Mouse (Mus musculus): ENCODE measurements around the gene Msl1.

The Msl1 gene

DNA sequence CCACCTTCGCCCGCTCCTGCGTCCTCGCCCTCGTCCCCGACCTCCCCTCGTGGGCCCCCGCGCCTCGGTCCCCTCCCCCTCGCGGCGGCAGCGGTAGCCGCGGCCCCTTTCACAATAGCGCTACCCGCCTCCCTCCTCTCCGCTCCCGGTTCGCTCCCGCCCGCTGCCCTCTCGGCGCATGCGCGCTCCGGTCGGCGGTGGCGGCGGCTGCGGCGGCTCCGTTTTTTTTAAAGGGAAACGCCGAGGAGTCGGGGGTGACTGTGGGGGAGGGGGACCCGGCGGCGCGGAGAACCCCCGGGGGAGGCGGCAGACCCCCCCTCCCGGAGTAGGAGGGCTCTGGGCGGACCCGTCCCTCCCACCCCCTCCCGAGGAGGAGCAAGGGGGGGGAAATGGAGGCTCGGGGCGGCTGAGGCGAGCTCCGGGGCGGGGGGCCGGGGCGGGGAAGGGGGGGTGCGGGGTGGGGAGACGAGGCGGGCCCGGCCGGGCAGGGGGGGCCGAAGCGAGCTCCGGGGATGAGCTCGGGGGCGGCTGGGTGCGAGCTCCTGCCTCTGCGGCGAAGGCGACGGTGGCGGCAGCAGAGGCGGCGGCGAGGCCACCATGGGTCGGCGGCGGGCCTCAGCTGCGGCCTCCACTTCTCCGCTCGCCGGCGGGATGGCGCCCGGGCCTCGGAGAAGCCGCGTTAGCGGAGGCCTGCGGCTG, at the start of gene Msl1:
Gene Msl1, plus strand, starts transcription at position 502 of the 699 bp plus-strand sequence.
- DNase-seq, result peak; percentile 90

DNA sequence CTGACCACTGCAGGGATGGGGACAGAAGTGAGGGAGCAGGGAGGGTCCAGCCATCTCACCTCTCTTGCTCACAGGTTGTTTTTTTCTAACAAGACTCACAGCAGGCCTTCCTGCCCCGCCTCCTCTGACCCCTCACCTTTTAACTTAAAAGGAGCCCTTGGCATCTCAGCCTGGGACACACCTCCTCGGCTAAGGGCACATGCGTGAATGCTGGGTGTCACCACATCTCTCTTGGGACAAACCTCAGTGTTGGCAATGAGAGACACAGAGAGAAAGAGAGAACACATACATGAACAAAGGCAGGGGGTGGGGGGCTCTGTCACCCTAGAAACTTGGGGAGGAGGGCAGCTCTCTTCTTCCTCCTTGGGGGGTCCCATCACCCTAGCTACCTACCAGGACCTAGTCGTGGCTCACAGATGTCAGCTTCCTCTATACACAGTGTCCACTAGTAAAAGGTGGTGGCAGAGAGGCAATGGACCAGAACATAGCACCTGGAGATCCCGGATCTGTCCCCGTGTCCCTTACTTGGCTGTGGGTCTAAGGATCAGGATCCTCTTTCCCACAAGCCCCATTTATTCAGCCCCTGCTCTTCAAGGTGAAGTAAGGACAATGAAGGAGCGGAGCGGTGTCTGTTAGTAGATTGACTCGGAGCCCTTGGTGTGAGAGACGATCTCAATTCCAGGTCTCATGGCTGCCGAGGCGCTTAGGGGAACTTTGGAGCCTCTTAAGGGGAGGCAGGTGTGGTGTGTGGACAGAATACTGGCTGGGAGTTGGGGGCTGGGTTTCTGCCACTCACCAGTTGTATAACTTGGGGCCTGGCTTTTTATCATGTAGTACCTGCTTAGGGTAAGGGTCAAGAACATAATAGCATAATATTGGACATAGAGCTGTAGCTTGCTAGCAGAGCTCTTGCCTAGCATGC, 49.1 kb upstream of the Msl1 start:
- DNase-seq, result no peak

DNA sequence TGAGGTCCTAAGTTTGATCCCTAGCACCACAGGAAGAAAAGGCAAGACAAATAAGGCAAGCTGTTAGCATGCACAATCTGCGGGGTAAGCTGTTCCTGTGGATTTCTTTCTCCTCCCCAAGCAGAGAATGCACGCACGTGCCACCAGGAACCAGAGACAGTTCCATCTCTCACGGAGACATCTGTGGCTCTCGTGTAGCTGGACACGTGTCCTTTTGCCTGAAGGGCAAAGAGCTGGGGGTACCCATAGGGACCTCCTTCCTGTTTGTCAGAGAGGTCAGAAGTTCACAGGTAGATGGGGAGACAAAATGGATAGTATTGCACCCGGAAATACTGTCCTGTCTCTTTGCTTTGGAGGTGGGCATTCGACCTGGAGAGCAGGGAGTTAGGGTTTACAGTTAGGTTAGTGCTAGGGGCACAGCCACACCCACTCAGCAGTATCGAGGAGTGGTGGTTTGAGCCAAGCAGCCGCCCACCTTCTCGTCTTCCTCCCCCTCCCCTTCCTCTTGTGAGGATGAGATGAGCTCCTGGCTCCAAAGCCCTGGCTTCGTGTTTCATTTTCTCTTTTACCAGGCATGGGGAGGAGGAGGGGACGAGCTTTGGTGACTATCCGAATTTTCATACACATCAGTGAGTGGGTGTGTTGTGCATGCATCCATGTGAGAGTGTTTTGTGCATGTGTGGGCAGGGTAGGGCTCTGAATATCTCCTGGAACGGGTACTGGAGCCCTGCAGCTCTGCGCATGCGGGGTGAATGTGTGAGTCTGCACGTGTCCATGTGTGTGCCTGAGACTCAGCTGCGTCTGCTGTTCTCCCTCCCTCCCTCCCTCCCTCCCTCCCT, 48.2 kb upstream of the Msl1 start:
- DNase-seq, result peak; percentile 80

DNA sequence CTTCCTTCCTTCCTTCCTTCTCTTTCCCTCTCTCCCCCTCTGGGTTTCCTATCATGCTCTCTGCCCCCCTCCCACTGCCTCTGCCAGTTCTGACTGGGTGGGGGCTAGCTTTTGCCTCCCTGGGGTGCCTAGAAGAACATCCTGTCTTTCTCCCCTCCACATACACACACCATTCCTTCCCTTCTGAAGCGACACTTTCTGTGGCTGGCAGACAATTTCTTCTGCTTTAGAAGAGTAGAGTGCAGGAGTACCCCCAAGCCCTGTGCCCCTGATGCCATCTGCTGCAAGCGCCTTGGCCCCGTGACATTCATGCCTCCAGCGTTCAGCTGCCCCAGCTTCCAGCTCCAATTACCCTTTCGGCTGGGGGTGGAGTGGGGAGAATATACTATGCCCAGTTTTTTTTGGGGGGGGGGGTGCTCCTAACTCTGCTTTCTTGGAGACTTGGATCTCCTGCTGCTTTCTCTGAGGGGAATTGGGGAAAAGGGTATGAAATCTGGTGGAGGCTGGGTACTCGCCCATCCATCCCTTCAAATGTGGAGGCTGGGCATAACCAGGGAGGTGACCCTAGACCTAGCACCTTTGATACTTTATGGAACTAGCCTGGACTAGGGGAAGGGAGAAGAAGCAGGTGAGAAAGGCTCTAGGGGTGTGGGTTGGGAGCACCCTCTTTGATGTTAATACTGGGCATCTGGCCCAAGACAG, 47.4 kb upstream of the Msl1 start:
- peak; percentile 41 for DNase-seq

DNA sequence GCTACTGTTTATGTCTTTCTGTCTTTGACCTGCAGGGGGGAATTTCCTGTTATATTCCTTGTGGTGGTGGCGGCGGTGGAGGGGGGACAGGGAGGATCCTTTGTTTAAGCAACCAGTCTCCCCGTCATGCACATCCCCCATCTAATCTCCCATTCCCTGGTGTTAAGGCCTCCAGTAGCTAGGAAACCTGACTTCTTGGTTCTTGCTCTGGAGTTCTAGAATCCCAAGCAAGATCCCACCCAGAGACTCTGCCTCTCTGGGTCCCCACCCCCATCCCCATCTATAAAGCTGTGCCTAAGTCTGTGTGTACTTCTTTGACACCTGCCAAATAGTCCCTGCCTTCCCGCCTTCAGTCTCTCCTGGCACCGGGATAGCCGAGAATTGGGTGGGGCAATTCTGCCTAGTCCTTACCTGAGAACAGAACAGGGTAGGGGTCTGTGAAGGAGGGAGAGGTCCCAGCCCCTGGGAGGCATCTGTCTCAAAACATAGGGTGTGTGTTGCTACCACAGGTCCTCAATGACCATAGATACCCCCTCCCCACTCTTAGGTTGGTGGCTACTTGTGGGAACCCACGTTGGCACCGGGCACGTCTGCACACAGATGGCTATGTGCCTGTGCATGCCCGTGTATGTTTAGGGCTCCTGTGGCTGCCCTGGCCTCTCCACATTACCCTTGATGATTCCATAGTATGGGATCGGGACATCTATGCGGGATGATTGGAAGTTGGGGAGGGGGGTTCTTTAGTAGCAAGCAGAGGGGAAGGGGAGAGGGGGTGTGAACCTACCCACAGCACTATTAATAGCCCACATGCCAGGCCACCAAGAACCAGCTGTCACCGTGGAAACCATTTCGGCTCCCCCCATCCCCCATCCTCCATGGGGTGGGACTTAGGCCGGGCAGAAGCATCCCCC, 46.6 kb upstream of the Msl1 start:
- DNase-seq, result no peak

DNA sequence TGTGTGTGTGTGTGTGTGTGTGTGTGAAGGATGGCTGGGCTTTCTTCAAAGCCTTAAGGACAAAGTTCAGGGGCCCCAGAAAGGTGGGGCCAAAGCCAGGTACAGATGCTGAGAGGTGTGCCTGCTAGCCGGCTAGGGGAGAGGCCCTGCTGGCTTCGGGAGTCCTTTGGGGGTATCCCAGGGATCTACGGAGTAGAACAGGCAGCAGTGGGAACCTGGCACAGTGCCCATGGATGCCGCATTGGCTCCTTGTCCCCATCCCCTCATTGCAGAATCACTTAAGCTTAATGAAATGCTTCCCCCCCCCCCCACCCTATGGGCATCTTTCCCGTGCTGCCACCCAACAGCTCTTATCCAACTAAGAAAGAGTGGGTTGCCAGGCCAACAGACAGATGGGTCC, 45.6 kb upstream of the Msl1 start:
- DNase-seq, result no peak

DNA sequence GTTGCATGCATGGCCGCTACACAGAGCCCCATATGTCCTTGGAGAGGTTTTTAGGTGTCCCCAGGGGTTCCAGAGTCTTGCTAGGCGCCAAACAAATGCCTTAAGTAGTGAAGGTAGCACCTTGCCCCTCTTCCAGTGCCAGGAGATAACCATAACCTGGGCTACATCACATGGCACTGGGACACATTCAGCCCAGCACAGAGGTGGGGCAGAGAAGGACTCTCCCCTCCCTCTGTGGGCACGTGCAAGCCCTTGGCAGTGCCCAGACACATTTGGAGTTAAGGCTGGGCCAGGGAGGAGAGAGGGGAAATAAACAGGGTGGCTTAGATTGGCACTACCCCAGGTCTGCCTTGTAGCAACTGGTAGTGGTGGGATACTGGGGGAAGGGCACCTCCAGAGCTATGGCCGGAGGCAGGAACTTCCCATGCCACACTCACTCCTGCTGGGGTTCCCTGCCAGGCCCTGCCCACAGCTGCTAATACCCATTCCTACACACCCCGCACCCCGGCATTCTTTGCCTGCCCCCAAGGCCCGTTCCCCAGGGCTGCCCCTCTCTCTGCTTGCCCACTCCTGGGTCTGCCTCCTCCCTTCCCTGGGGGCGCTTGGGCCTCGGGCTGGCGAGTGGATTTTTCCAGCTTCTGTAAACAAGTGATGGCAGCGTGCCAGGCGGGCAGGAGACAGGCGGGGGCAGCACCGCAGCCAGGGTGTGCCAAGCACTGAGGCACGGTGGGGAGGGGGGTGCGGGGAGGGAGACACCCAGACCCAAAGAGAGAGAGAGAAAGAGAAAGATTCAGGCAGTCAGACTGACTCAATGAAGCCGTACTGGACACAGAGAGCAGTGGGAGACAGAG, 44.7 kb upstream of the Msl1 start:
- no peak for DNase-seq

DNA sequence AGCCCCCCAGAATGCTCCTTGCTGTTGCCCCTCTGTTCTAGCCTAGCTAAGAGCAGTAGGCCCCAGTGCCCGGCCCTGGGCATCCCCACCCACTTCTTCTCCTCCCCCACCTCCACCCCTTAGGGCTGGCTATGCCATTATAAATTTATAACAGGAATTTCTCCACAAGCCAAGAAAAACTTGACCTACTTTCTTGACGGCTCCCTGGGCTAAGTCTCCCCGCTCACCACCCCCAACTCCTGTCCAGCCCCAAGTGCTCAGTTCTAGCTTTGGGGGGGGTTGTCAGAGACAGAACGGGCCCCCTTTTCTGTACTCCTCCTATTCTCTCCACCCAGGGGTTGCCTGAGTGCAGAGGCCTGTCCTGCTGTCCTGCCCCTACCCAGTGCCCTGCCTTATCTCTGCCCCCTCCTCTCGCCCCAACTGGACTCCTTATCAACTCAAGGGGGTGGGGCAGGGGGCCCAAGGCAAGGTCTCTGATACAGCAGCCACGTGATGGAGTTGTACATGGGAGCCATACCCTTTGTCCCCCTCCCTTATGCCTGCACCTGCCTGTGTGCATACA, 44.0 kb upstream of the Msl1 start:
- no peak for DNase-seq

DNA sequence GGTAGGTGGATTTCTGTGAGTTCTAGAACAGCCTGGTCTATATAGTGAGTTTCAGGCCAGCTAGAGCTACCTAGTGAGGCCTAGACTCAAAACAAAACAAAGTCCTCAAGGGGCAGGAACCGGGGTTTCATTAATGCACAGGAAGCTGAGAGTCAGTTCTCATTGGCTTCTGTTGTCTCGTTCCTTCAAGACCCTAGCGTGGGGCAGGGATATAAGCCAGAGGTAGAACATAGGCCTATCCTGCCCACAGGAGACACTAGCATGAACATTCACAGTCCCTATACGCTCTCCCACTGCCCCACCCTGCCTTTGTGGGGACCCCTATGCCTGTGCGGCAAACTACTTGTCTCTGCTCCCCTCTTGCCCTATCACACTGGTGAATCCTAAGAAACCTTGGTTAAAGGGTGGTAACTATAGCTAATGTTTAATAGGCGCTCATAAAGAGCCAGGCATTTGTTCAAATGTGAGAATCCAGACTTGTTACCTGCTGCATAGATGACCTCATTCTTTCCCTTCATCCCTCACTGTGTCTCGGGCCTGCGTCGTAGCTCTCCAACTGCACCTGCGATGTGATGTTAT, 42.7 kb upstream of the Msl1 start:
- DNase-seq, result no peak

DNA sequence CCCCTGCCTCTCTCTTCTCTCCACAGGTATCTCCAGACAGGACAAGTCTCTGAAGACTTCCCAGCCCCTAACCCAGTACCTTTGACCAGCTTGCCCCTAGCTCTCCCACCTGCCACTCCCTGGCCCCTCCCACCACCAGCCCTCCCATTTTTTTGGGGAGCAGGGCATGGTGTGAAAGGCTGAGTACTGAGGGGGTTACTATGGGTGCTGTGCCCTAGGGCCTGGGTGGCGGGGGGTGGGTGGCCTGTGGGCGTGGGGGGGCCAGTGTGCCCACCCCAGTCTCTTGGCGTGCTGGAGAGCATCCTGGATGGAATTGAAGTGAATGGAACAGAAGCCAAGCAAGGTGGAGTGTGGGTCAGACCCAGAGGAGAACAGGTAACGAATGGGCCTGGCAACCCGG, 42.1 kb upstream of the Msl1 start:
- DNase-seq, result no peak

DNA sequence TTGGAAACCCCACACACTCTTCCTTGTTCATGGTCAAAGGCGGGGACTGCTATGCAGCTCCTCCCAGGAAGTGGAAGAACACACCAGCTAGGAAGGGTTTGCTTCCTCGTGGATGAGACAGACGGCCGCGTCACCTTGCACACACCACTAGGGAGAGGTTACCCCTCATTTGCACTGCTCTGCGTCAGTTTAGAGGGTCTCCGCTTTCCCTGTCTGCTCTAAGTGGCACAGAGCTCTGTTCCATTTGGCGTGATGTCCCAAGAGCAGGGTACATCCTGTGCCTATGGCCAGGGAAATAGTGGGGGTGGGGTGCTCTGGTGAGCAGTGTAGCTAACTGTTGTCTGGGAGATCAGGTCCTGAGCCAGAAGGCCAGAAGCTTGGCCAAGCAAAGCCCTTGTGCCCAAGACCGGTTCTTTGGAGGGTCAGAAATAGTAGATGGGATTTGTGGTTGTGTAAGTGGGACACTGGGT, 41.1 kb upstream of the Msl1 start:
- no peak for DNase-seq

DNA sequence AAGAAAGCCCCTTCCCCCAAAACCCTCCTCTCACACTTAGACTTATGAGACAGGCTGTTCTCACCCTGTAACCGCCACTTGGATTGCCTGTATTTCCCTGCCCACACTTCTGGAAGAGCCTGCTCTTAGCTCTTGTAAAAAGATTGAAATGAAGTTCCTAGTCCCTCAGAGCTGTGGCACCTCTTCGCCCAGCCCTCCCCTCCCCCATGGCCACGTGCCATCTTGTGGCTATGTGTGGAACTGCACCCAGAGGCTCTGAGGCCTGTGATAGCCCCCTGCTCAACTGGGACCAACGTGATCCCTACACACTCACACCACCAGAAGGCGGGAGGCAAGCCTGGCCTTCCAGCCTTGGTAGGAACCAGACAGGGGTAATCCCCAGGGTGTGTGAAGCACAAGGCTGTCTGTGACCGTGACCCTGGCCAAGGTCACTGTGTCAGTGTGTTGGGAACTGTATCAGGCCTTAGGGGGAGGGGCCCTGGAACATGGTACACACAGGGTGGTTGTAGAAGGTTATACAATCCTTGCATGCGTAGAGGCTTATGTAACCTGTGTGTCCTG, 40.6 kb upstream of the Msl1 start:
- peak; percentile 84 for DNase-seq

DNA sequence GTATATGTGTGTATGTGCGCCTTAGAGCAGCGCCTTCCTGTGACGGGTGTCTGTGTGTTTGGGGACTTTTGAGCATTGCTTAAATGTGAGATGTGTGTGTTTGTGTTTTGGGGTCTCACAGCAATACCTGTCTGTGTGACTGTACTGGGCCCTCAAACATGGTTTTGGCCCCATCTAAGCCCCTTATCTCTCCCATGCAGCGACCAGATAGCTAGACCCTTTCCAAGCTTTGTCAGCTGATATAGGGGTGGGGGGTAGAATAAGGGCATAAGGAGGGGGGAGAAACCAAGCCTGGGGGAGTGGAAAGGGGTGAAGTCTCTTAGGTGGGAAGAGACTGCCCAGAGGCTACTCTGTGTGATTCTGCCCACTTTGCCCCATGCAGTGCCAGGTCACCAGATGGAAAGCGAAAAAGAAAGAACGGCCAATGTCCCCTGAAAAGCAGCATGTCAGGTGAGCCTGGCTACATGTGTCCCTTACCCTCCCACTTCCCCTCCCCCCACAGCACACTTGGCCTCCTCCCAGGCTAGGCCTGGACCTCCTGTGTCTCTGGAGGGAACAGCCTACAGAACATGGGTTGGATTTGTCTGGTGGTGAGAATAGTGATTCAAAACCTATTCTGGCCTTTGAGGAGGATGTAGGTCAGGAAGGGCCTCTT, 39.5 kb upstream of the Msl1 start:
- DNase-seq, result no peak

DNA sequence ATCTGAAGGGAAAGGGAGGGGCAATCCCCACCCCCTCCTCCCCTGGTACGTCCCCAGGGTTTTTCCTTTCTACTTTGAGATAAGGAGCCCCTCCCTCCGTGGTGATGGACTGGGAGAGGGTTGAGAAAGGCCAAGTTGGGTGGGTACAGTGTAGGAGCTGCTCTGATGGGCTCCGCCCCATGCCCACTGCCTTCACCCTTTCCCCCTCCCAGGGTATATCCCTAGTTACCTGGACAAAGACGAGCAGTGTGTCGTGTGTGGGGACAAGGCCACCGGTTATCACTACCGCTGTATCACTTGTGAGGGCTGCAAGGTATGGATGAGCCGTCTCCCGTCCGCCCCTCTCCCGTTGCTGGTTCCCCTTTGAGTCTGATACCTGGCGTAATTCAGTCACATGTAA, 38.6 kb upstream of the Msl1 start:
- no peak for DNase-seq

DNA sequence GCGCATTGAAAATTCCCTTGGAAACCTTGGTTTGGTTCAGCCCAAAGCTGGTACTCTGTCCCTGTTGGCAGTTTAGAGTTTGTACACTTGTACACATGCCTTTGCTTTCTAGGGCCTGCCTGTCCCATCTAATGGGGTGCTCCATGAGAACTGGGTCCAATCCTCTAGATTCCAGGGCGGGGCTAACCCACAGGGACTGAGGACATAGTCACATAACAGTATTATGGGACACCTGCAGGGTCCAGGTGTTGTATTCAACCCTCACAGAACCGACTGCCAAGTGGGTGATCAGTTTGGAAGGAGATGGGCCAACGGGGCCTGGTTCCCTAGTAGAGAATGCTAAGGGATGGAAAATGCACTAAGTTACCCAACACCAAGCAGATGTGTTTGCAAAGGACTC, 33.4 kb upstream of the Msl1 start:
- no peak for DNase-seq

DNA sequence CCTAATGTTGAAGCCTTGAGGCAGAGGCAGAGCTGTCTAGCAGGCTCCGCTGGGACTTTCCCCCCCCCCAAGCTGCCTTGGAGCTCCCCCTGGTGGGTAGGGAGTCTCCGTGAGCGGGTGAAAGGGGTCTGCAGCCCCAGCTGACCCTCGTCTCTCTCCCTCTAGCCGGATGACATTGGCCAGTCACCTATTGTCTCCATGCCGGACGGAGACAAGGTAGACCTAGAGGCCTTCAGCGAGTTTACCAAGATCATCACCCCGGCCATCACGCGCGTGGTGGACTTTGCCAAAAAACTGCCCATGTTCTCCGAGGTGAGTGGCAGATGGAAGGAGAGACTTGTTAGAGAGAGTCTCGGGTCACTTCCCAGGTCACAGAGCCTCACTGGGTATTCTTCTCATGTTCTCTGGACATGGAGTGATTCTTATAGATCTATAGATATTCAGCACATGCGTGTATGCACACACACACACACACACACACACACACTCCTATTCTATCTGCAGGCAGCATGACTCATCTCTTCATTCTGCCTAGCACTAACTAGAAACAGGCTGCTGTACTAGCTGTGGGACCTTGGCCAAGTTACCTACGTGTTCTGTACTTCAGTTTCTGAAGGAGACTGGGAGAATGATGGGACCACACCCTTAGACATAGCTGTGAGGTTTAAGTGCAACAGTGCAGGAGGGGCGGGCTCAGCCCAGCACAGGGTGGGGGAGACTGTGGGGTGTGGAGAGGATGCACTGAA, 32.4 kb upstream of the Msl1 start:
- DNase-seq, result no peak

DNA sequence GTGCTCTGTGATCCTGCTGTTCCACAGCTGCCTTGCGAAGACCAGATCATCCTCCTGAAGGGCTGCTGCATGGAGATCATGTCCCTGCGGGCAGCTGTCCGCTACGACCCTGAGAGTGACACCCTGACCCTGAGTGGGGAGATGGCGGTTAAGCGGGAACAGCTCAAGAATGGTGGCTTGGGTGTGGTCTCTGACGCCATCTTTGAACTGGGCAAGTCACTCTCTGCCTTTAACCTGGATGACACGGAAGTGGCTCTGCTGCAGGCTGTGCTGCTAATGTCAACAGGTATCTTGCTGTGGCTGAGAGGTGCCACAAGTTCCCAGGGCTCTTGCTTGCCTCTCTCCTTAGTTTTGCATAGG, 31.8 kb upstream of the Msl1 start:
- DNase-seq, result no peak

DNA sequence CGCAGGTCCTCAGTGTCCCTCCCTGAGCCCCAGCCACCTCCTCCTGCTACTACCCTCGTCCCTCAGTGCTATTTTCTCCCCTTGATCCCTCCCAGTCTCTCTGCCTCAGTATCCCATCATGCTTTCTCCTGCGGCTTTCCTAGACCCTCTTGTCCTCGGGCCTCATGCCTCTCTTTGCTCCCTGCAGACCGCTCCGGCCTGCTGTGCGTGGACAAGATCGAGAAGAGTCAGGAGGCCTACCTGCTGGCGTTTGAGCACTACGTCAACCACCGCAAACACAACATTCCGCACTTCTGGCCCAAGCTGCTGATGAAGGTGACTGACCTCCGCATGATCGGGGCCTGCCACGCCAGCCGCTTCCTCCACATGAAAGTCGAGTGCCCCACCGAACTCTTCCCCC, 31.2 kb upstream of the Msl1 start:
- DNase-seq, result no peak
